Mouse (Mus musculus) olfactory bulb, adult 2 months (tissue): ENCODE data around the gene Gpr3.

Experiments
- CTCF ChIP-seq: fragments of 200-500 bp; IDR thresholded peaks from 2 replicates; pipeline ENCODE4 v1.5.1; 2012; ENCODE audit warnings: low read depth, mild to moderate bottlenecking, low read length, moderate library complexity; ENCODE audit not compliant: insufficient read depth
- POLR2A ChIP-seq: fragments of 200-500 bp; IDR thresholded peaks from 2 replicates; pipeline ENCODE4 v1.6.1; 2012; ENCODE audit warnings: mild to moderate bottlenecking, low read depth, low read length, moderate library complexity; ENCODE audit not compliant: insufficient read depth

GRCm38 (mm10) chr4:133197355-133197754, 15.0 kb downstream of the Gpr3 start:
- TF ChIP-seq CTCF (no peak), POLR2A (no peak)
